Mouse (Mus musculus) left cerebral cortex, adult 11 months (tissue): ENCODE measurements at regions not wholly inside any gene's neighbourhood (a gene's known extent, or its start where the extent isn't known, plus 50 kb on each side); places are given as distances from the start of the nearest gene placed in this dataset.

Experiments
- DNase-seq: peaks from one replicate; pipeline ENCODE4 v3.0.0; 2022; ENCODE audit warnings: low spot score

GRCm38 (mm10) chr13:26594313-26594712 lies 175.7 kb downstream of the Hdgfl1 start:
- DNase-seq = no peak

- no peak for DNase-seq
Observed at GRCm38 (mm10) chr13:26593750-26594149, 176.2 kb downstream of the Hdgfl1 start.

- DNase-seq = peak; percentile 14
Observed at GRCm38 (mm10) chr13:26575890-26576543, 193.9 kb downstream of the Hdgfl1 start.

- no peak for DNase-seq
Observed at GRCm38 (mm10) chr13:26569422-26569821, 200.5 kb downstream of the Hdgfl1 start.

GRCm38 (mm10) chr13:26564941-26565862 lies 204.8 kb downstream of the Hdgfl1 start:
- DNase-seq = no peak

GRCm38 (mm10) chr13:26558366-26558765 lies 211.6 kb downstream of the Hdgfl1 start:
- DNase-seq = no peak

- no peak for DNase-seq
Observed at GRCm38 (mm10) chr13:26554266-26554665, 215.7 kb downstream of the Hdgfl1 start.

GRCm38 (mm10) chr13:26552122-26552521 lies 217.8 kb downstream of the Hdgfl1 start:
- no peak for DNase-seq

GRCm38 (mm10) chr13:26538928-26539327 lies 231.0 kb downstream of the Hdgfl1 start:
- no peak for DNase-seq

- no peak for DNase-seq
Observed at GRCm38 (mm10) chr13:26536575-26536974, 233.4 kb downstream of the Hdgfl1 start.

GRCm38 (mm10) chr13:26532761-26533160 lies 237.2 kb downstream of the Hdgfl1 start:
- DNase-seq = no peak

GRCm38 (mm10) chr13:26519054-26519453 lies 250.9 kb downstream of the Hdgfl1 start:
- no peak for DNase-seq

- DNase-seq = no peak
Observed at GRCm38 (mm10) chr13:26518425-26518824, 251.5 kb downstream of the Hdgfl1 start.

- DNase-seq = no peak
Observed at GRCm38 (mm10) chr13:26517646-26518045, 252.3 kb downstream of the Hdgfl1 start.

- DNase-seq = no peak
Observed at GRCm38 (mm10) chr13:26510448-26510847, 259.5 kb downstream of the Hdgfl1 start.

GRCm38 (mm10) chr13:26509841-26510240 lies 260.1 kb downstream of the Hdgfl1 start:
- DNase-seq = no peak

GRCm38 (mm10) chr13:26503744-26504143 lies 266.2 kb downstream of the Hdgfl1 start:
- DNase-seq = no peak

GRCm38 (mm10) chr13:26497086-26497485 lies 272.9 kb downstream of the Hdgfl1 start:
- no peak for DNase-seq

GRCm38 (mm10) chr13:26495871-26496270 lies 274.1 kb downstream of the Hdgfl1 start:
- no peak for DNase-seq

GRCm38 (mm10) chr13:26469343-26469742 lies 300.6 kb downstream of the Hdgfl1 start:
- no peak for DNase-seq

GRCm38 (mm10) chr13:26467526-26467925 lies 302.4 kb downstream of the Hdgfl1 start:
- no peak for DNase-seq

GRCm38 (mm10) chr13:26464523-26464922 lies 305.4 kb downstream of the Hdgfl1 start:
- no peak for DNase-seq

GRCm38 (mm10) chr13:26464096-26464495 lies 305.9 kb downstream of the Hdgfl1 start:
- no peak for DNase-seq
